Mouse (Mus musculus) thymus, postnatal 0 days (tissue): ENCODE data around the gene Pex16. TPM values are rescaled to one million over a fixed set of nuclear protein-coding genes. Genes with fewer than 3 reads are reported as not detected.

Experiments
- DNase-seq: peaks from one replicate; pipeline ENCODE4 v3.0.0-alpha.2; 2015; ENCODE audit warnings: low spot score
- microRNA-seq: library from miRNA; unstranded; fragments of <30 nt; microRNA quantifications from one replicate; pipeline ENCODE4, GENCODE M21; 2016; ENCODE audit warnings: borderline number of aligned reads
- polyA plus RNA-seq: library from polyadenylated mRNA; unstranded; fragments of >200 nt; fragmentation: Nextera tagmentation; extraction: Ambion mirVana; gene quantifications from 2 replicates; pipeline ENCODE4 v1.2.1, GENCODE M21; 2015

Gene Pex16
- polyA plus RNA-seq, 1 experiment from 2014 or later: 43.9 TPM

DNA sequence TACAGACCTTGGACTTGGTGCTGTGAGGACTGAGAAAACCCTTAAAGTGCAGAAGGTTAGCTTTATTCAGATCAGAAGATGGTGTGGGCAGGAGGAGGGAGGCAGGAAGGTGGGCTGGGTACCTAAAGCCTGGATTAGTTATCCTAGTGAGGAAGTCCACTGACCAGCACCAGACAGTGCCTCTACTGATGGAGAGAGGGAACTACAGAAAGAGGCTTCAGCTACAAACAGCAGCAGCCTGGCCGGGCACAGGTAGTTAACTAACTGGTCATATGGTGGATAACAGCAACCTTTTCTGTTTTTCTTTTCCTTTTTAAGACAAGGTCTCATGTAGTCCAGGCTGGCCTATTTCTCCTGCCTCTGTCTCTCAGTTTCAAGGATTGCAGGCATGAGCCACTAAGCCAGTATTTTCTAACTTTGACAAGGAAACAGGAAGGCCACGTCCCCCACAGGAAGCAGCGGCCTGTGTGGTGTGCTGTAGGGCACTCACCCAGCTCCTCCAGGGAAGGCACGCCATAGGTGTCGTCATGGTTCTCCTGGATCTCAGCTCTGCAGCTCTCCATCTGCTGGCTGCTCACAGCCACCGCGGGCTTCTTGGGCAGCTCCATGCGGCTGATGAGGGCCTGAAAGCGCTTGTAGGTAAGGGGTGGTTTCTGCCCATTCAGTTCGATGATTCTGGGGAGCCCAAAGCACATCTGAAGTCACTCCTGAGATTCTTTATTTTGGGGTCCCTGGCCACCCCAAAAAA is 48.1 kb downstream of the Pex16 start:
- DNase-seq: no peak

- DNase-seq: no peak
Measured at GRCm38 (mm10) chr2:92423156-92423555, 48.7 kb downstream of the Pex16 start.

DNA sequence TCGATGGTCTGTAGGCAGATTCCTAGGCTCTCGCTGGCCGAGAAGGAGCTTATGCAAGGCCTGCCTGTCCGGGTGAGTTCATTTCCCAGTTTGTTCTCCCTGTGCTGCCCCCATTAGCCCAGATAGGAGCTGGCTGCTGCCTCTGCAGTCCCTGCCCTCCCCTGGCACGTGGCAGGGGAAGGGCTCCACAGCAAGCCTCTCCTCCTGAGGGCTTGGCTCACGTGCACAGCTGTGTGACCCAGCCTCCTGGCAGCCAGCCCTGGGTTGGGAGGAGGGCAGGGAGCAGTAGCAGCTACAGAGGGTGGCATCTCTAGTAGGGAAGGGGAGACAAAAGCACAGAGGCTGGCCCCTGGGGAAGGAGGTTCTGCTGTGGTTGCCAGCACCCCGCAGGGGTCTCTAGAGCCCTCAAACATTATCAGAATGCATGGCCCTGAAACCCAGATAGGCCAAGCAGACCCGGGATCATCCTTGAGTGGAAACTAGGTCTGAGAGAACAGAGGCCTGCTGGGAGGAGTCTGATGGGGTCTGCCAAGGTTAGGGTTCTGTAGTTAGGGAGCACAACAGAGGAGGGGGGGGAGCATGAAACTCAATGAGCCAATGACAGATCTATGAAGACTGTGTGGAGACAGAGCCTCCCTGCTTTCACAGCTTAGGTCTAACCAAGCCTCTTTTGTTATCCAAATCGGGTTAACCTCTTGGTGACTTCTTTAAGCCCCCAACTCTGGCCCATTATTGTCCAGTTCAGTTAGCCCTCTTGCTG is 49.4 kb downstream of the Pex16 start:
- no peak for DNase-seq

GRCm38 (mm10) chr2:92424462-92425308 is 50.2 kb downstream of the Pex16 start:
- DNase-seq: no peak

GRCm38 (mm10) chr2:92425366-92425765 is 50.9 kb downstream of the Pex16 start:
- DNase-seq: no peak

DNA sequence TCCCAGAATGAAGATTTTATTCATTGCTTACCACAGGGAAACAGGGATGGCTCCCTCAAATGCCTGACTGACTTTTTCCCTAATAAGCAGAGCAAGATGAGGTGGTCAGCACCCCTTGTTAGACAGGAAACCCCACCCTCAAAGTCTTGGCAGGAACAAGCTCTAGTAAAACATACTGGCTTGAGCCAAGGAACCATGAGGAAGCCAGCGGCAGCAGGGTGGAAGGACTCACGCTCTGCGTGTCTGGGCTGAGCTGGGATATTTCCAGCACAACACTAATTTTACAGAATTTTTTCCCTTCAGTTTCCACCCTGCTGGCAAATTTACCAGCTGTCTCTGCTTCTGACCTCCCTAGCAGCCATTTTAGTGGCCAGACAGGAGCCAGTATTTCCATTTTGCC is 52.0 kb downstream of the Pex16 start:
- no peak for DNase-seq

DNA sequence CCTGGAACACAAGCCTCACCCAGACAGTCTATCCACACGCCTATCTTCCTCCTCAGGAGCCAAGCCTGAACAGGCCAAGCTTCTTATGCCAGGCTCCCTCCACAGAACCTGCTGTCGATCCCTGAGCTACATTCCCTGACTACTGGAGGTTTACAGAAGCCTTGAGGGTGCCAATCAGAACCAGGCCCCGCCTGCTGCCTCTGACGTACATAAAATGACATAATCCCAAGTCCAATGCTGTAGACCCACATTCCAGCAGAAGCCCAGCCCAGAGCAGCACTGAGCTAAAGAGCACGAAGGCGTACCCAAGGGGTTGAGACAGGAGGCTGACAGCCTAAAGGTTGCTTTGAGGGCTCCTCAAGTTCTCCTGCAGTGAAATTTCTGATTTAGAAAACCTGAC is 53.4 kb downstream of the Pex16 start:
- no peak for DNase-seq

DNA sequence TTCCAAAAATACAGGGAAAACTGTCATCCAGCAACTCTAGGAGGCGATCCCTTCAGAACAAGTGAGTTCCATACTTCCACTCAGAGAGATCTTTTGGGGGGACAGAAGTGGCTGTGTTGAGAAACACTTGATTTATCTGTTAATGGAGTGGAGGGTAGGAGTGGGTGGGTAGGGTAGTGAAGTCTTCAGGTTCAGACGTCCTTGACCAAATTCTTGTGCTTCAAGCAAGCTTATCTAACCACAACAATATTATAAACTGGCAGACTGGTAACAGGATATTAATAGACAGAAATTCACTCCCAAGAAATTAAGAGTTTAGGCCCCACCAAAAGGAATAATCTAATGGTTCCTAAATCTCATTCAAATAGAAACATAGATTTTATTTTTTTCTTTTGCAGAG is 55.6 kb downstream of the Pex16 start:
- DNase-seq: no peak

Small RNA genes lying within 50 kb of the gene (microRNA-seq; reads per million reads assigned to microRNA genes)
- not detected for gene Mir7000

Other genes starting within 250 kb of the Pex16 start
- 3.4 and 4.0 TPM in 2 replicates for gene Large2, start 193 bp downstream of the Pex16 start, polyA plus RNA-seq
- 2.0 and 2.1 TPM in 2 replicates for gene 1700029I15Rik, start 7.9 kb downstream of the Pex16 start, polyA plus RNA-seq
- gene Mapk8ip1, start 26.6 kb downstream of the Pex16 start, polyA plus RNA-seq: 6.2 and 6.3 TPM in 2 replicates
- gene Cry2, start 59.4 kb downstream of the Pex16 start, polyA plus RNA-seq: 10.9 and 13.0 TPM in 2 replicates
- 24.3 and 29.7 TPM in 2 replicates for gene Slc35c1, start 85.9 kb downstream of the Pex16 start, polyA plus RNA-seq
- gene Chst1, start 225.0 kb downstream of the Pex16 start, polyA plus RNA-seq: 1.7 and 1.8 TPM in 2 replicates